Mouse (Mus musculus): ENCODE results near the gene Elmo1.
A peak's percentile ranks its signal among the peaks of the same experiment; 100 is the strongest.

The Elmo1 gene

GRCm38 (mm10) chr13:20489698-20490417 lies 399.5 kb downstream of the Elmo1 start:
- DNase-seq = peak in 1 of 2 experiments; percentile 18

DNA sequence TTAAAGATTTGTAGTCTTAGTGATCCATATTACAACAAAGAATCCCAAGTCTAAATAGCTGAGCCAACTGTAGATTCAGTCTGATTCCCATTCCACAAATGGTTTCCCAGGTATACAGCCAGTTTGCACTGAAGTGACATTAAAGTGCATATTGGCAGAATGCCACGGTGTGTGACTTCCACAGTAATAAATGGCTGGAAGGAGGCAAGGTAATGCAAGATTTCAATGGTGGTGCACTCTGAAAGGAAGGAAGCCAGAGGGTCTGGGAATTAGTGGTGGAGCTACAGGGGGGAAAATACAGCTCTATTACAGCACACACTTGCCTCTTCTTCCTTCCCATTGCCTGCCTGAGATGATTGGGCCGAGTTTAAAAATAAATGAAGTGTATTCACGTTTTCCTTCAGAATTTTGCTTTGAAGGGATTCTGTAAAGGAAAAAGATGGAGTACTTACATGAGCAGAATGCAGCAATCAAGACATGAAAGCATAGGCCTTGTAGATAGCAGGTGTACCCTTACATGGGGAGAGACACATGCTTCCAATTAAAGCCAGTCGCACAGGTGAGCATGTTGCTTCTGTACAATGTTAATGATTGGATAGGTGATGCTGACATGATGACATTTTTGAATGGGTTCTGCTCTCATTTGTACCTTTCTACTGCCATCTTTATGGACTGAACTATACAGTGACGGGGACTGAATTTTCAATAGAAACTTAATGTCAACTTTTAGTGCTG lies 400.6 kb downstream of the Elmo1 start:
- DNase-seq = no peak

- DNase-seq = no peak
Observed at GRCm38 (mm10) chr13:20491666-20492065, 401.3 kb downstream of the Elmo1 start.

DNA sequence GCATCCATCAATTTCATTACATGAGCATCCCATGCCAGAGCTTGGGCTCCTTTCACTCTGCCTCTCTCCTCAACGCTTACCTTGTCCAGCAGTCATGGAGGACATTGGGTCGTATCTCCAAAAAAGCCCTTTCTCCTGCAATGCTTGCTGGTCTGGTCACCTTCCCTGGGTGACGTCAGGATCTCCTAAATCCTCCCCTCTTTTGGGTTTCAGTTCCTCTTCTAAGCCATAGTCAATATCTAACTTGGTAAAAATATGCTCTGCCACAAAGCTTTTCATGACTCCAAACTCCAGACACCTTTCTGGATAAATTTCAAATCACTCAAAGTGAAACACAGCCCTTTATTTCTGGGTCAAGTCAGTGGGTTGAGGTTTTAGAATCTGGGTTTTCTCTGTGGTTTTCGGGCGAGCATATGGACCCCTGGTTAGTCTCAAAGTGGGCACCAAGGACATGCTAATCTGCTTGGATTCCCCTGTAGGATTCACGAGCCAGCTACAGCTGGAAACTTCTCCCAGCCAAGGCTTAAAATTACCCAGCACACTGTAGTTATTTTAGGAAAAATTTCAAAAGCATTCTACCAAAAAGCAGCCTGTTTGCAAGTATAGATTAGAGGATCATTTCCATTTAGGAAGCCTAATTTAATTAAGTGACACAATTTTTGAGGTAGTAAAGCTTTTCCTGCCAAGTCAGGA lies 403.8 kb downstream of the Elmo1 start:
- no peak for DNase-seq

DNA sequence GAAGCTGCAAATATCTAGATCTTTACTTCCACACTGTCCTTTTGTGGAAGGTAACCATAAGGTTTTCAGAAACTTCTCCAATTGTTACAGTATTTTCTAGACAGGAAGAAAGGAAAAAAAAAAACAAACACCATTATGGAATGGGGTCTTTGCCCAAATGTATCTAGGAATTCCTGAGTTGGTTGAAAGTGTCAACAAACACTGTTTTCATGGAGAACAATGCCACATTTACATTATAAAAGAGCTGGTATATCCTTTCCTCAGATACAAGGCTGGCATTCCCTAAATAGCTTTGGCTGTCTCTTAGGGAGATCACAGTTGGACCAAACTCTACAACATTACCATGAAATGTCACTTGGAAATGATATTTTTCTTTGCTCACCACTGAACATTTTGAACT lies 411.5 kb downstream of the Elmo1 start:
- DNase-seq = no peak

GRCm38 (mm10) chr13:20503371-20503770 lies 413.0 kb downstream of the Elmo1 start:
- DNase-seq = no peak

- DNase-seq = no peak
Observed at GRCm38 (mm10) chr13:20507381-20508129, 417.2 kb downstream of the Elmo1 start.

- no peak for DNase-seq
Observed at GRCm38 (mm10) chr13:20511026-20511425, 420.6 kb downstream of the Elmo1 start.

DNA sequence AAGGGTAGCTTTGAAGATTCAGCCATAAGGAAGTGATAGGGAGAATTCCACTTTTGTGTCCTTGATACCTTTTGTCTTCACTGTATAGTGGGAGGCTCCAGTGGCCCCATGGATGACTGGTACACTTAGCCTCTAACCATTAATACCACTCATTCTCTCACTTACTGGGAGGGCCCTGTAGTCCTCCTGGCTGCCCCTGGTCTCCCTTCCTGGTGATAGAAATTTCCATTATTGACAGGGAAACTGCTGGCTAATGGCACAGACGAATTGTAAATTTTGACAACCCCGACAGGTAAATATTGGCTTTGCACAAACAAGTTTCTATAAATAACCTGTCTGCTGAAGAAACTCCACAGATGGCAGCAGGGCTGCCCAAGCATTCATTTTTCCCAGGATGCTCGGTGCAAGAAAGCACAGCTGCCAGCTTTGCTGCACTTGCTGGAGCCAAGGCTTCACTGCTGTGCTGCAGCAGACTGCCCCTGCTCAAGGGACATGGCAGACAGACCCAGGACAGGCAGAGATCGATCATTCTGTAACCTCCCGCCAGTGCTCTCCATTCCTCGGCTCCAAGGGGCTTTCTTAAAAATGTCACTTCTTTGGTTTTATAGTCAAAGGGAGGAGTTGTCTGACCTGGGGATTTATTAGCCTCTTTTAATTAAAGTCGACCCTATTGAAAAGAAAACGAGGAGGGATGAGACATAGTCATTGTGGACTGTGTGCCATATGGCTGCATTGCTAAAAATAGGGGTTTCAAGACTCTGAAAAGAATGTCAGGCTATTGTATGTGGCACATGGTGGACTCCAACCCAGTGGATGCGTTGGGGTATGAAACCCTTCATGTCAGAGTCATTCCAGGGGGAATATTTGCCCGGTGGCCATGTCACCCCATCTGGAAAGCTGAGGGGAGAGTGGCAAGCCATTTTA lies 422.2 kb downstream of the Elmo1 start:
- DNase-seq = no peak

DNA sequence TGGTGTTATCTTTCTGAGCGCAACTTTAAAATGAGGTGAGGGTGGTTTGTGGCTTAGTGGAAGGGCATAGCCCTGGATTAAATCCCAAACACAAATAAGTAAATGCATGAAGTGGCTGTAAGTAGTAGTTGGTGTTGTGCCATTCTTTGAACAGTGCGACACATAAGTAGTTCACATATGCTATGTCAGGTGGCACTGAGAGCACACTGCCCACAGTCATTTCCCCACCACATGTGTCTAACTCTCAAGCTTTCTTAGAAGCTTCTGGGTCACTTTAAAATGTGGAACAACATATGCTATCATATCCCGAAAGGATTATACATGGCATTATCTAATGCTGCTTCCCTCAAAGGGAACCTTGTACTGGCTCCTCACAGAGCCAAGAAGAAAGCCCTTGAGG lies 424.3 kb downstream of the Elmo1 start:
- DNase-seq = no peak

- no peak for DNase-seq
Observed at GRCm38 (mm10) chr13:20516096-20516495, 425.7 kb downstream of the Elmo1 start.

GRCm38 (mm10) chr13:20517702-20518101 lies 427.3 kb downstream of the Elmo1 start:
- DNase-seq = no peak

DNA sequence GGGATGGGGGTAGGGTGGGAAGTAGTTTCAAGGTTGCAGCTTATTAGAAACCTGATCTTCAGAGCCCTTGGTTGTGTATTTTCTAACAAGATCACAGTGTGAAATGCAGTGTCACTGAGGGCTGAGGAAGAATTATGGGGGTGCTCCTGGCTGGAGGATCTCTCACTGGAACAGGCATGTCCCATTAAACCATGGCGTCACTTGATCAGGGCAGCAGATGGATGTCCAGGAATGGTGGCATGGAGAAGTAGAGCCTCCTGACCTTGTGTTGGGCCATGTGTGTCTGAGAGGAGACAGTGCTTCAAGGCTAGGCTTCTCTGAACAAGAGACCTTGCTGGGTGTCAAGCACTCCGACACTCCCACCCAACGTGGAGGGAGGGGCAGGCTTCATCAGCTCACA lies 431.1 kb downstream of the Elmo1 start:
- DNase-seq = no peak

DNA sequence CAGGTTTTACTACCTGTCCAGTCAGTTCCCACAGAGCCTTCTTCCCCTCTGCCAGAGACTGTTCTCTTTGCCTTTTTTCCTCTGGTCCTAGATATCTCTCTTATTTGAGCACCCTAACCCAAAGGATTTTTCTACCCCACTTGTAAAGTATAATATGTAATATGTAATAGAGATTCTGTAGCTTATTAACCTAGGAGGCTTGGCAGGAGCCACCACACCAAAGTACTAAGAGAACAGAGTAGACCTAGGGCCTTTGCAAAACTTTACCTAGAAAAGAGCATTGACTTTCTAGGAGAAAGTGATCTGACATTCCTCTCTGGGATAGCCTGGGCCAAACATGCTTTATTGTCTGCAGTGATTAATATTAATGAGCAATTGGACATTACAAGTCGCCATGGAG lies 433.3 kb downstream of the Elmo1 start:
- no peak for DNase-seq

DNA sequence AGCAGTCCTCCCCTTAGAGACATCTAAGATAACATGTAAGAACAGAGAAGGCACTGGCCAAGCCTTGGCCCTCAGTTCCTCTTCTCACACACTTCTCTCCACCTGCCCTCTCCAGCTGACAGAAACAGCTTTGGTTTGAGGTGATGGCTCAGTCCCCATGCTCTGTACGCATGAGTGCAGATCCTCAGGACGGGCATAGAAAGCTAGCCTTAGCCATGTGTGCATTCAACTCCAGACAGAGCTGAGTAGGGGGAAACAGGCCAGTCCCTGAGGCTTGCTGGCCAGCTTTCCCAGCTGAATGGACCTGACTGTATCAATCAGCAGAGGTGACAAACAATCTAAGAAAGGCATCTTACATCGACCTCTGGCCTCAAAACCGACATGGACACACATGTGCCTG lies 435.4 kb downstream of the Elmo1 start:
- no peak for DNase-seq

- no peak for DNase-seq
Observed at GRCm38 (mm10) chr13:20537053-20537452, 446.7 kb downstream of the Elmo1 start.

DNA sequence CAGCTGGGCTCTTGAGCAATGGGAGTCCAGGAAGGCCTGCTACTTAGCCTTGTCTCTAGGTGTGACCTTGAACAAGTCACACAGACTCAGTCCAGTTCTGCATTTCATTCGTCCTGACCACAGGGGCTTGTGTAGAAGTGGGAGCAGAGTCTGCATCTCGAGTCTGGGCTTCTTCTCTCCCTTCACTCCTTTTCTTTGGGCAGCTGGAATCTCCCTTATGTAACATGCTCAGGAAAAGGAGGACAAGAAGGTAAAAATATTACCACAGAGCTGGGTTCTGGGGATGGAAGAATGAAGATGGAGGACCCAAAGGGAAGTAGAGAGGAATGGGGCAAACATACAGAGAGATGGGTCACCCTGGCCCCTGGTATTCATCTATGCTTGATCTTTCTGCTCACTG lies 447.1 kb downstream of the Elmo1 start:
- DNase-seq = no peak

GRCm38 (mm10) chr13:20538216-20539070 lies 448.0 kb downstream of the Elmo1 start:
- no peak for DNase-seq

GRCm38 (mm10) chr13:20539631-20540030 lies 449.2 kb downstream of the Elmo1 start:
- DNase-seq = no peak

DNA sequence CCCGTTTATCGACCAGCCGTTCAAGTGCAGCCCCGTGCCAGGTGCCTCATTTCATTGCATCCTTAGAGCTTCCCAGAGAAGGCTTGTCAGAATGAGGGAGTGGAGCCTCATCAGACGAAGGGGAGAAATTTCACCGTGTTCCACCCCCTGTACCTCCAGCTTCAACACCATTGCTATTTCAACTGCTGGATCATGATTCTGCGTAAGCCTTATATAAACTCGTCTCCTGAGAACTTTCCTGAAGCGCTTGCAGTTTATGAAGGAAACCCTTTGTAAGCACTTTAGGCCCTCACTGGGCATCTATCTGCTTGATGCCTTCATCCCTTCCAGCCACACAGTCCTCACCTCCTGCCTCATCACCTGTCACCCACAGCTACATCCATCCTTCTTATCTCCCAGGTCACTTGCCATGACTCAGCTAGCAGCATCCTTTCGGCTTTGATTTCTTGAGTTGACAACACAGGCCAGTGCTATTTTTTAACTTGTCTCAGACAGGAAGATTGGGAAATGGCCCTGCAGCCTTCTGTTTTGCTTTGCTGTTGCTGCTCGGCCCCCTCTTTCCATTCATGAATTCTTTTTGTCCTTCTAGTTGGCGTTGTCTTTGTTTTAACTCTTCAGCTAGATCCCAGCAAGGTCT lies 456.3 kb downstream of the Elmo1 start:
- no peak for DNase-seq

- peak; percentile 23 to 61 for DNase-seq
Observed at GRCm38 (mm10) chr13:20549983-20550382, 459.6 kb downstream of the Elmo1 start.

All from lung, postnatal 4 days (tissue).